Mouse (Mus musculus) urinary bladder, postnatal 4 days (tissue): ENCODE data around the gene Slc34a1.

Experiments
- DNase-seq, 2 experiments: peaks; one replicate each; pipeline ENCODE4 v3.0.0; 2021 to 2022; ENCODE audit warnings: low spot score in 2 of 2

Gene Slc34a1

DNA sequence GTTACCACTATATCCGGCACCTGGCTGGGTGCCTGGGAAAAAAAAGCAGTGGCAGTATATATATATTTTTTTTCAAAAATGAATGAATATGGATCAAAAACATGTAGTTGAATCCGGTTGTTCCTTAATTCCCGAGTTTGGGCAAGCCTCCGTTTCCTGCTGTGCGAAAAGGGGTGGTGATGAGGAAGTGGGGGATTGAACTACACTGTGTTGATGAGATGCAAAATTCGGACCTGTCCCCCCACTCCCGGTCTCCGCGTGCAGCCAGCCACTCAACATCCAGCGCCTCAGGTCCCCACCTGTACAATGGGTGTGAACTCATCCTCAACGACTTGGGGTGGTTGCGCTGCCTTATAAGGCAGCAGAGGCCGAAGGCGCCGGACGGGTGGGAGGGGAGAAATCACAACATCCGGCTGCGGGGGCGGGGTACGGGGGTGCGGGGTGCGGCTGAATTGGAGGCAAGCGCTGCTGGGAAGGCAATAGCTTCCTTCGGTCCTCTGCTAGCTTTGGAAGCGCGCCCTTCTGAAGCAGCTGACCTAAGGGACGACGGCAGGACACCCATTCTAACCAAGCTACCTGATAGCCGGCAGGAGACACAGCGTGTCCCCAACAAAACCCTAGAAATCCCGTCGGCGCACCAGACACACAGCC is 46.4 kb downstream of the Slc34a1 start:
- DNase-seq: peak in 1 of 2 experiments; percentile 84

DNA sequence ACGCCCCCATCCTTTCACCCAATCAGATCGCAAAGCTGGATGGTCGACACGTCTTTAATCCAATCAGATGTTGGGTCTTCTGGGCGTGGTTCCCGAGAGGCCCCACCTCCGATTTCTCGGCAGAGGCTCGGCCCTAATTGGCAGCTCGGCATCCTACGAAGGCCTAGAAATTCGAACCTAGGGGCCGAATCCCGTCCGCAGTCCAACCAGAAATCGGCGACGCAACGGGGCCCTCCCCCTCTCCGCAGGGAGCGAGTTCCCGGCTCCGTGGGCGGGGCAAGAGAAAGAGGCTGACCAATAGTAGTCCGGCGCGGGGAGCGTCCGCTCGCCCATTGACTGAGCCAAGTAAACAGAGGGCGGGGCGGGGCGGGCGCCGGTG is 46.9 kb downstream of the Slc34a1 start, which contains the start of gene Grk6:
Gene Grk6, plus strand, starts transcription at position 136 of the 379 bp plus-strand sequence.
- DNase-seq: peak; percentile 99 to 100

DNA sequence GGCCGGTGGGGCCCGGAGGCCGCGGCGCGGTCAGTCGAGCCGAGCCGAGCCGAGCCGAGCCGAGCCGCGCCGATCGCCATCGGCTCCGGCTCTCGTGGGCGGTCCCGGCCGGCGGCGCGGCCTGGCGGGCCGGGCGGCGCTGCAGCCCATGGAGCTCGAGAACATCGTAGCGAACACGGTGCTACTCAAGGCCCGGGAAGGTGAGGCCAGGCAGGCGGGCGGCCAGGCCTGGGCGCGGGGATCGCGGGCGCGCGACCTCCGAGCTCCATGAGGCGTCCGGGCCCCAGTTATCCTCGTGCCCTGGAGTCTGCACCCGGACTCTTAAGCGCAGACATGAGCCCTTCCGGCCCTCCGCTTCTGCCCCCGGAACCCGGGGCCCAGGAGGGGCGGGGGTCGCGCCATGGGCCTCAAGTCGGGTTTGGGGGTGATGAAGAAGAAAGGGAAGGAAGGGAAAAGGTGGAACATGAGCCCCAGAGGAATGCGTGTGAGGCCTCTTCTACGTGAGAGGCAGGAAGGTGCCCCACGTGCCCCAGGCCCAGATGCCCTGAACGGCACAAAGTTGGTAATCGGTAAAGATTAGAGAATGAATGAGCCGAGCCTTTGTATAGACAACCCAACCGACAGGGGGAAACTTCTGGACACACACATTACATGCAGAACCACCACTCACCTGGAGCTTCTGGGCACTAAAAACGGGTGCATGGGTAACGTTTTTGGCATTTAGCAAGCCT is 47.5 kb downstream of the Slc34a1 start:
- no peak for DNase-seq

DNA sequence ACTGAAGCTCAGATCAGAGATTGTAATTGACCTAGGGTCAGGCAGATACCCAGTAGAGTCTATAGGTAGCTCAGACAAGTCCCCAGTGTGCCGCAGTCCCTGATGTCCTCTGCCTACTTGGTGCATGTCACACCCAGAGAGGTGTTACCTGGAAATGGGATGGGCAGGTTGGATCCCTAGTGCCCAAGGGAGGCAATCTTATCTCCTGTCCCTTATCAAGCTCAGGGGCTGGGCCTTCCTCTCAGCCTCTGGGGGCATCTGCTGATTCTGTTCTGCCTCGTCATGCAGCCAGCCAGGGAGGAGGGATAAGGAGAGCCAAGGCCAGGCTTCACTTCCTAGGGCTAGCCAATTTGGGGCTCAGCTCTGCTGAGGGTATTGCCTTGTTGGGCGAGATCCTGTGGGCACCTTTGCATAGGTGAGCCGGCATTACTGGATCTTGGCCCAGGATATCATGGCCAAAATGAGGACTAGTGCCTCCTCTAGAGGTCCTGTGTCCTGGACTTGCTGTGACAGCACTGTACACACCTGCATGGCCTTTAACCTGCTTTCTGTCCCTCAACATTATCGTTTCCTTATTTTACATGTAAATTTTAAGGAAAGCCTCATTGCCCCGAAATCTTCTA is 48.6 kb downstream of the Slc34a1 start:
- DNase-seq: no peak

DNA sequence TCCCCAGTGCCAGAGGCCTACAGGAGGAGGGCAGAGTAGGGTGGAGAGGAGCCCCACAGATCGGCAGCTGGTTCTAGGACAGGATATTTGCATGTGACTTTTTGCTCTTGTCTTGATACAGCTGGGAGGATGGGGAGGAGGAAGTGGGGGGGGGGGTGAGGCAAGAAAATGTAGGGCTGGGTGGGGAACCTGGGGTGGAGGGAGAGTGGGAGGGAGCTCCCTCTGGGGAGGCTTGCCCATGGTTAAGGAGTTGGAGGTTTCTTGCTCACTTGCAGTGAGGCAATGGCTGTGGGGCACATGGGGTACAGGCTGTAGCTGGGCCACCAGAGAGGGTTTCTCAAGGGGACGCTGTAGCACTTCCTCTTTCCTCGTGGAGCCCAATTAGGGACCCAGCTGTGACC is 49.6 kb downstream of the Slc34a1 start:
- DNase-seq: no peak

DNA sequence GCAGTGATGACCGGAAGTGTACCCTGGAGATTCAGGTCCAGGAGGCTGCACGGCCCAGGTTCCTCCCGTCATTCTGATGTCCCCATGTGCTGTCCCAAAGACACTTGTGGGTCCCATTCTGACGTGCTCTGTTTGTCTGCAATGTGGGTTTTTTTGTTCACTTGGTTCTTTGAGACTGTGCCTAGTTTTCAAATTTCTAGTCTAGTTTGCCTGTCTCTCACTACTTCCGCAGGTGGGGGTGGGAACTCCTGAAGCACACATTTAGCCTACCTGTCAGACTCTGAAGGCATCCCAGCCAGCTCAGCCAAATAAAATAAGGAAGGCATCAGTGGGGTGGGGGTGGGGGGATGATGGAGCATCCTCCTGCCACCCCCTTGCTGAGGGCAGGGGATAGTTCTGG is 50.1 kb downstream of the Slc34a1 start:
- DNase-seq: no peak

DNA sequence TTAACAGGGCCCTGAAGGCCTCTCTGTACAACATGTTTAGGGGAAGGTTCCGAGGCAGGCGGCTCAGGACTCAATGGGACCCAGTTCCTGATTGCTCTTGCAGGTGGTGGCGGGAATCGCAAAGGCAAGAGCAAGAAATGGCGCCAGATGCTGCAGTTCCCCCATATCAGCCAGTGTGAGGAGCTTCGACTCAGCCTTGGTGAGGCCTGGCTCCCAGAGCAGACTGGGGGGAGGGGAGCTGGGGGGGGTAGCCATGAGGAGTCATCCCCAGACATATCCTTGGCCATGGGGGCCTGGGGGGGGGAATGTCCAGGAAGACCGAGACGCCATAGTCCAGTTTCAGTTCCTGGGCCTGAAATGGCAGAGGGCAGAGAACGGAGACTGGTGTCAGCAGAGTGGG is 51.2 kb downstream of the Slc34a1 start:
- no peak for DNase-seq

DNA sequence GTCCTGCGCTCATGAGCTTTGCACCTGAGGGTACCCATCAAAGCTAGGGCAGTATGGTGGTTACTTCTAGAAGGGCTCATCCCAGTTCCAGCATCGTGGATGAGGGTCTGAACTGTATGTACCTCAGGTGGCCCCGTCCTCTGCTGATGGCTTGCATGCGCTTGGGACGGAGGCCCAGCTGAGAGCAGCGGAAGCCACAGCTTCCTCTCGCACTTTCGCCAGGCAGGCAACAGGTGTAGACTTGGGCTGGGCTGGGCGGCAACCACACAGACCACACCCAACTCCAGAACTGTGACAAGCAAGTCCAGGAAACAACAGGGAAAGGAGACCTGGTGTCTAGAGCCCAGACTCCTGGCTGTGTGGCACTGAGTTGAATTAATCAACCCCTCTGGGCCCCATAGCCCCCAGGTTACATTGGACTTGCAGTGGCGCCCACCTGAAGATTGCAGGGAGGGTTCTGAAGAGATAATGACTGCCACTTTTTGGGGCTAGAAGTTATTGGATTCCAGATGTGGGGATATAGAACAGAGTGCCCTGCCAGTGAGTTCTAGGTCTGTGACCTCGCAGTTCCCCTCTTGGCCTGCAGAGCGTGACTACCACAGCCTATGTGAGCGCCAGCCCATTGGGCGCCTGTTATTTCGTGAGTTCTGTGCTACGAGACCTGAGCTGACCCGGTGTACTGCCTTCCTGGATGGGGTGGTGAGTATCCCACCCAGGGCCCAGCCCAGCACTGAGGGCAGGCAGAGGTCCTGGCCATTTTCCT is 51.9 kb downstream of the Slc34a1 start:
- DNase-seq: no peak

DNA sequence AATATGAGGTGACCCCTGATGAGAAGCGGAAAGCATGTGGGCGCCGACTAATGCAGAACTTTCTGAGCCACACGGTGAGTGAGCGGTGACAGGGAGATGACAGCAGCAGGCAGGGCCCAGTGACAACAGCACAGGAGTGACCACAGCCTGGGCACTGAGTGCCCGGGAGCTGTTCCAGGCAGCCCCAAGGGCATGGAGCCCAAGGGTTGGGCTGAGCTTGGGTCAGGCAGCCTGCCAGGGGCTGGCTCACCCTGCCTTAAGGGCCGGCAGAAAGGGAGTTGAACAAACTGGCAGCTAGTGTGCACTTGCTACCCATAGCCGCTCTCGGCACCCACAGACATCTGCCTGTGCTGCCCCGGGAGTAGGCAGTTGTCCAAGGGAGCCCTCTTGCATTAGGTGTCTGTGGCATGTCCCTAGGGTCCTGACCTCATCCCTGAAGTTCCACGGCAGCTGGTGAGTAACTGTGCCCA is 52.6 kb downstream of the Slc34a1 start:
- no peak for DNase-seq

DNA sequence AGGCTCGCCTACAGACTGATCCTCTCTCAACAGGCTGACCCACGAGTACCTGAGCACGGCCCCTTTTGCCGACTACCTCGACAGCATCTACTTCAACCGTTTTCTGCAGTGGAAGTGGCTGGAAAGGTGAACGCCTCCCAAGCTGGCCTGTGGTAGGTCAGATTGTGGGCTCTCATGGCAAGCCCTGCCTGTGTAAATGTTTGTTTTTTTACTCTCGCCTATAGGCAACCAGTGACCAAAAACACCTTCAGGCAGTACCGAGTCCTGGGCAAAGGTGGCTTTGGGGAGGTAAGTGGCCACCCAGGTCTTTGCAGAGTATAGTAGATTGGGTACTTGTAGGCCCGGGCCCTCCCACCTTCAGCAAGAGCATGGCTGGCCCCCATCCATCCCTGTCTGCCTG is 53.3 kb downstream of the Slc34a1 start:
- DNase-seq: no peak

DNA sequence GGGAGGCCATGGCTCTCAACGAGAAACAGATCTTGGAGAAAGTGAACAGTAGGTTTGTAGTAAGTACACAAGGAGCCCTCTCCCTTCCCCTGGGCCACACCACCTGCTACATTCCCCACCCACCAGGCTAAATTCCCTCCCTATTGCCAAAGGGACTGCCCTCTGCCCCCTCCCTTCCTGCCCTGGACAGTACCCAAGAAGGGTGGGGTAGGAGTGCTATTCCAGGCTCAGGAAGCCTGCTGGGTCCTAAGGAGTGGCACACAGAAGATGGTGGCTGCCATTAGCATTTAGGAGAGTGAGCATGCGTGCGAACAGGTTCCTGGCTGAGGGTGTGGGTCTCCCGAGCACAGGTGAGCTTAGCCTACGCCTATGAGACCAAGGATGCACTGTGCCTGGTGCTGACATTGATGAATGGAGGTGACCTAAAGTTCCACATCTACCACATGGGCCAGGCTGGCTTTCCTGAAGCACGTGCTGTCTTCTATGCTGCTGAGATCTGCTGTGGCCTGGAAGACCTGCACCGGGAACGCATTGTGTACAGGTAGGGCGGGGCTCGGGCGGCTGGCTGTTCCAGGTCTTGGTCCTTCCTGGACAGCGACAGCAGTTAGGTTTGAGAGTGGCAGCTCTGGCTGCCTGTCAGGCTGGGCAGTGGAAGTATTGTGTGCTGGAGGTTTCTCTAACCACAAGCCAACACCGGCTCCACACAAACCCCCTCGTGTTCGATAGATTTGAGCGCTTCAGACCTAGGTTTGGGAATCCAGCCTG is 54.0 kb downstream of the Slc34a1 start:
- no peak for DNase-seq

DNA sequence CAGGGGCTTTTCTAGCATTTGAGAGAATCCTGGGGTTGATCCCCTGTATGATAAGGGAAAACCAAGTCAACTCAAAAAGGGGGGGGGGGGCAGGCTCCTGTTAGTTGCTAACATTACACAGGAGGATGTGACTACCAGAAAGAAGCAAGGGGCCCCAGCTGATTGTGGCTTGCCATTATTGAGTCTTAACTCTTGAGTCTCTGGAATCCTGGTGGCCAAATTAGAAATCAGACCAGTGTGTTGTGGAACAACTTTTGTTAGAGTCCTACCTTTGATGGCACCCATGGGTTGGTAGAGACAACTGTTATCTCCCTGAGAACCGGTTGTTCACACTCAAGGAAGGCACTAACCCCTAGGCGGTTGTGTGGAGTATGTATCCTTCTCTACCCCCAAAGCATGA is 65.0 kb downstream of the Slc34a1 start:
- DNase-seq: no peak

DNA sequence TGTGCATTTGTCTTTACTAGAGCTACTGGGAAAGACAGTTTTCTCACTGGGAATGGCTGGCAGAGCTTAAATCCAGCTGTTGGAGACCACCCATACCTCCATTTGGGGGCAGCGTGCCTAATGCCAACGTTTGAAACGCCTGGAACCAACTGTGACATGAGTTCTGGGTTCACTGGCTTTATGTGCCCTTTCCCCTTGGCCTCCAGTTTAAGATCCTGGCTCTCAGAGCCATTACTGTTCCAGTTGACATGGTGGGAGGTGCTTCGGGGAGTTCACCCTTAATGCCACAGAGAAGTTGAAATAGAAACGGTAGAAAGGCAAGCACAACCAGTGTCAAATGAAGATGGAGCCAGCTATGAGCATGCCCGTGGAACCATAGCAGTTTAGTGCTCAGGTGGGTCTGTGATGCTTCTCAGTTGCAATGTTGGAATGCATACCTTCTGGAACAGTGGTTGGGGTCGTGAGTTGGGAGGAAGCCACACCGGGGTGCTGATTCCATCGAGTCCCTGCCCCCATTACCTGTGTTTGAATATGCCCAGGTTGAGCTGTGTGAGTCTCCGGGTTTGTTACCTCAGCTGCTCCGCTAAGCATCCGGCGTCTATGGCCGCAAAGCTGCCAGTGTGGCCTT is 65.5 kb downstream of the Slc34a1 start:
- no peak for DNase-seq

DNA sequence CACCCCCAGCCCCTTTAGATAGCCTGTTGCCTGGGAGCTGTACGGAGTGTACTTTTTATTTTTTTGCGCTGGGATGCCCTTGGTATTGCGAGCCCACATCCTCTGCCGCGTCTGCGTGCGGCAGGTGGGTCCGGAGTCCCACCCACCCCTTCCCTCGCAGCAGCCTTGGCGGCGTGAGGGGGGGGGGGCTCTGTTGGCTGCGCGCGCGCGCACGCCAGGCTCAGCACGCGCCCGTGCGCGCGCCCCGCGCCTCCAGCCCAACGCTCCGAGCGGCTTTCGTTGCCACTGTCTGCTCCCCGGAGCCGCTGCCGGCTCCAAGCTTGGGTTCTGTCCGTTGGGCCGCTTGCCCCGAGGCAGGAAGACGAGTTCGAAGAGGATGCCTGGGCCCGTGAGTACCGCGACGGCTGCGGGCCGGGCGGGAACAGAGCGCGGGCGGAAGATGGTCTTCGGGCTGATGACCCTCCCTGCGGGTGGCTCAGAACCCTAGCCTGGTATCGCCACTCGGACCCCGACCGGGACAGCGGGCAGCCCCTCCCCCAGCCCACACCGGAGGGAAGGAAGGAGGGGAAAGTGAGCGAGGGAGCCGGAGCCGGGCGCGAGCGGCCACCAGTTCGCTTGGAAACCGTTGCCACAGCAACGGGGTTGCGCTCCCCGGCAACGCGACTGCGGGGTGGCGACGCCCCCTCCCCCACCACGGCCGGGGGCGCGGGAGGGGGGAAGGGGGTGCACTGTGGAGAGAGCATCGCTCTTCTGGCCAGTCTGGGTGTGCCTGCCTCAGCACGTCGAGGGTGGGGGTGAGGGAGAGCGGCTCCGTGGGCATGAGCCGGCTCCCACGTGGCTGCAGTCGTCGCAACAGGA is 66.3 kb downstream of the Slc34a1 start, which contains the start of gene Prr7:
Gene Prr7, plus strand, starts transcription at position 241 of the 858 bp plus-strand sequence.
- no peak for DNase-seq

DNA sequence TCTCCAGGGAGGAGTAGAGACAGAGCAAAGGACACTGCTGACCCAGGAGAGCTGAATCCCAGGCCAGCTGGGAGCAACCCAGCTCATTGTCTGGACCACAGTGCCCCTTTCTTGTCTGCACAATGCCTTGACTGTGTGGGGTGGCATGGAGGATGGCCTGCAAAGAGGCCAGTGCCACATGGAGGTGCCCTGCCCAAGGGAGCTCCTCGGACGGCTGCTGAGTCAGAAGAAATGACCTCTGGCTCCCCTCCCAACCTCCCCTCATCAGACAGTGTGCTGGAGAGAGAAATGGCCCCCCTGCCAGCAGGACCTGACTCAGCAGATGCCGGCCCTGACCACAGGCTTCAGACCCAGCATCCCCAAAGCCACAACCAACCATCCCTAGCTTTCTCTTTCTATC is 67.2 kb downstream of the Slc34a1 start:
- no peak for DNase-seq
